Mouse (Mus musculus): ENCODE results near the gene Fas.
A peak's percentile ranks its signal among the peaks of the same experiment; 100 is the strongest.

The Fas gene

GRCm38 (mm10) chr19:34284826-34285225 lies 5.6 kb upstream of the Fas start:
- DNase-seq: no peak

DNA sequence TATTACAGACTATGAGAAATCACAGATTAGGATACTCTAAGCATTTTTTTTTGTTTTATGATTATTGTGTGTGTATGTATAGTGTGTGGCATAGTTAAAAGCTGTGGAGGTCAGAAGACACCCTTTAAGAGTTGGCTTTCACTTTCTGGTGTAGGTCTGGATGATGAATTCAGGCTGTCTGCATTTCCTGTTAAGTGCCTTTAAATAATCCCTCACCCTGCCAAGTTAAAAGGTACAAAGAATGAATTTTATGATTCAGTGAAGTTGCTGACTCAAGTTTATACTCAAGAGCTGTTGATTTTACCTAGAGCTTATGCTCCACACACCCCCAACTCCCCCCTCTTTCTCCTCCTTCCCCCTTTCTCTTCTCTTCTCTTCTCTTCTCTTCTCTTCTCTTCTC lies 3.2 kb upstream of the Fas start:
- no peak for DNase-seq

DNA sequence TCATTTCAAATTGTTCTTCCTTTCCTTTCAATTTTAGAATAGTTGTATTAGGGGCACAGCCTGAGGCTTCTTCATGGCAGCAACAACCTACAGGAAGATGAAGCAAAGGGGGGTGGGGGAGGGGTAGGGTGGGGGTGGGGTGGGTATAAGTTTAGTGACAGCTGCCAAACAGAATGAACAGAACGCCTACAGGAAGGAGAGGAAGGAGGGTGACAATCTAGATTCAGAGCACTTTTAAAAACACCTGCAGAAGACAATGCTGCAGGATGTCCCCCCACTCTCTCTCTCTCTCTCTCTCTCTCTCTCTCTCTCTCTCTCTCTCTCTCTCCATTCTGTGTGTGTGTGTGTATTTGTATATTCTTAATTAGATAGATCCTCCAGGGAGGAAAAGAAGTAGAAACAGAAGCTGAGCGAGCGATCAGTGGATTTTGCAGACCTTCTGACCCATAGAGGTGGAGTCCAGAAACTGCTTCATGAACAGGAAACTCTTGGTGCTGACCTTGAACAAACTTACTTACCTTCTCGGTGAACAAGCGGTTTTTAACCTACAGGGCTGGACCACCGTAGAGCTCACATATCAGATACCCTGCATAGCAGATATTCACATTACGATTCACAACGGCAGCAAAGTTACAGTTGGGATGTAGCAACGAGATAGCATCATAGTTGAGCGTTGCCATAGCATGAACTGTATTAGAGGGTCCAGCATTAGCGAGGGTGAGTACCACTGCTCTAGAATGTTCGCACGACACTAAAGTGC lies 2.6 kb upstream of the Fas start:
- DNase-seq: no peak

DNA sequence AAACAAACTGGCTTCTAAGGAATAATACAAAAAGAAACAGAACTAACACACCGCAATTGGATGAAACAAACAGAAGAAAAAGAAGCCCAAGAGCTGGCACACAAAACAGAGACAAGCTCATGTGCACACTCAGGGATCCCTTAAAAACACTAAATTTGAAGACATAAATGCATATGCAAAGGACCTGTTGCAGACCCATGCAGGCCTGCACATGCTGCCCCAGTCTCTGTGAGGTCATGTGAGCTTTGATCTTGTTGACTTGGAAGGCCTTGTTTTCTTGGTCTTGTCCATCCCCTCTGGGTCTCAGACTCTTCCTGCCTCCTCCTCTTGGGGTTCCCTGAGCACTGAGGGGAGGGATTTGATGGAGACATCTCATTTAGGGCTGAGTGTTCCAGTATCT lies 1.8 kb upstream of the Fas start:
- no peak for DNase-seq

DNA sequence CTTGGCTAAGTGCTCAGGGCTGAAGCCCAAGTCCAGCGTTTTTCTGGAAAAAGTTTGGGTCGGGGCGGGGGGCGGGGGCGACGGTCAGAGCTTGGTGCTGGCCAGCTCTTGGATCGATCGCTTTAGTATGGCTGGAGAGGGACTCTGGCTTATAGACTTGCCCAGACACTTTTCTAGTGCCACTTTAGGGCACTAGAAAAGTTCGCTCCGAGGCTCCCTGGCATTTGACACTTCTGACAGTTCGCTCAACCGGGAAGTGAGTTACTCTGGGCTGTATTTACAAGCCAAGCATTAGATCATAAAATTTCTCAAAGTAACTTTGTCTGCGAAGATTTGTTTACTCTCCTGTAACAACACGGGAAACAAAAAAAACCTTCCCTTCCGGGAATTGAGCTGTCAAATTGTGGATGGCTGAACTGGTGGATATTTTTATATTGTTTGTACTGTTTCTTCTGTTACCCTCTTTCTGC lies 441 bp downstream of the Fas start:
- peak; percentile 50 for DNase-seq

DNA sequence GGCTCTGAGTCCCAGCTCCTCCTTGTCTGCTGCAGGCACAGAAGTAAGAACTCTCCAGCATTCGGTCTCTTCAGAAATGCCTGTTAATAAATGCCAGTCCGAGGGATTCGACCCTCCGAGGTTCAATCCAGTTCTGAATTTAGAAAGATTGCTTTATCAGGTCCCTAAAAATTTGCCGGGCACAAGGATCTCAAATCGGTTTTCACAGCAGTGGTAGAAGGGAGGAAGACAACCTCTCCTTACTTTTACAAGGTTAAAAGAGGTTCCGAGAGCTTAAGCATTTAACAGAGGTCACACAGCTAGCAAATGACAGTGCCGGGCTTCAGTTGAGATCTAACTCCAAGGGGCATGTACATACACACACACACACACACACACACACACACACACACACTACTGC lies 913 bp downstream of the Fas start:
- no peak for DNase-seq

- DNase-seq: no peak
These were observed 1.5 kb downstream of the Fas start for GRCm38 (mm10) chr19:34291956-34292355.

- no peak for DNase-seq
These were observed 2.2 kb downstream of the Fas start for GRCm38 (mm10) chr19:34292701-34293100.

GRCm38 (mm10) chr19:34293376-34293947 lies 3.0 kb downstream of the Fas start:
- no peak for DNase-seq

GRCm38 (mm10) chr19:34295442-34295841 lies 5.0 kb downstream of the Fas start:
- no peak for DNase-seq

DNA sequence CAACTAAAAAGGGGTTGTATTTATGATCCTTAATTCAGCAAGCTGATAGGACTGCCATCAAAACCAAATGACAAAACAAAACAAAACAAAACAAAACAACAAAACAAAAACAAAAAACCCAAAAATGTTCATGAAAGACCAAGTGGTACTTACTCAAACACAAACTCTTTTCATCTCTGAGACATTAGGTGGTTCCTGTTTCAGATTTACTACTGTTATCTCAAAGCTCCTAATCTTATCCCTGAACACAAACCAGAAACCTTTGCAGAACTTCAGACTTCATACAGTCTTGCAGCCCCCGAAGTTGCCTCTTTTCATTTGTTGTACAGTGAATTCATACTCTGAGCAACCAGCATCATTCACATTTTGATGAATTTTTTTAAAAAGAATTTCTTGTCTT lies 8.1 kb downstream of the Fas start:
- no peak for DNase-seq

- DNase-seq: no peak
These were observed 8.8 kb downstream of the Fas start for GRCm38 (mm10) chr19:34299229-34299628.

GRCm38 (mm10) chr19:34300430-34300829 lies 10.0 kb downstream of the Fas start:
- no peak for DNase-seq

- DNase-seq: no peak
These were observed 14.5 kb downstream of the Fas start for GRCm38 (mm10) chr19:34304917-34305316.

- no peak for DNase-seq
These were observed 16.3 kb downstream of the Fas start for GRCm38 (mm10) chr19:34306794-34307193.

- no peak for DNase-seq
These were observed 21.8 kb downstream of the Fas start for GRCm38 (mm10) chr19:34312151-34312728.

DNA sequence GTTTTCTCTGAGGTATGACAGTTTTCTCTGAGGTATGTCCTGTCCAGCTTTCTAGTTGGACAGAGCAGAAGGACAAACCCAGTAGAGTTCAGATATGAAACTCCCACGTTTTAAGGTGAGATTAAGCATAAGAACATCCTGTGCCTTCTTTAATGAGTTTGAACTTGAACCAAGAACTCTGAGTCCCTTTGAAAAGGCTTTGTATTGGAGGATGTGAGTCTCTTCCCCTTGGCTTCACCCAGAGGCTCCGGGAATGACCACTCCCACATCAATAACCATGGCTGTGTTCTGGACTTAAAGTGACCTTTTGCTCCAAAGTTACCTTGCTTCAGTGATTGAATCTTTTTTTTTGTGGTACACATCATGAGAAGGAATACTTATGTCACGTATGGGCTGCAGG lies 37.6 kb downstream of the Fas start:
- no peak for DNase-seq

- DNase-seq: peak; percentile 82
These were observed 43.8 kb downstream of the Fas start for GRCm38 (mm10) chr19:34334300-34334699.

DNA sequence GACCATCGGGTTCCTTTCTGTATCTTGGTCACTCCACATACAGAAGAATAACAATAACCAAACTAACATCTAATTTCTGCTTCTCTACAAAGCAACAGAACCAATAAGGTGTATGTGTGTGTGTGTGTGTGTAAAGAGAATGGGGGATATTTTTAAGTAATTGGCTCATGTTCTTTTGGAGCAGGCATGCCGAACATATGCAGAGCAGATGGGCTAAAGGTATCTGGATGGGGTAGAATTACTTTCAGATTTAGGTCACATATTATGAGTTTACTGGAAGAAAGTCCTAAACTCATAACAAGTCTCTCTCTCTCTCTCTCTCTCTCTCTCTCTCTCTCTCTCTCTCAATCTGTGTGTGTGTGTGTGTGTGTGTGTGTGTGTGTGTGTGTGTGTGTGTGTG lies 54.2 kb downstream of the Fas start:
- DNase-seq: no peak

- peak; percentile 32 for DNase-seq
These were observed 55.3 kb downstream of the Fas start for GRCm38 (mm10) chr19:34345616-34346267.

DNA sequence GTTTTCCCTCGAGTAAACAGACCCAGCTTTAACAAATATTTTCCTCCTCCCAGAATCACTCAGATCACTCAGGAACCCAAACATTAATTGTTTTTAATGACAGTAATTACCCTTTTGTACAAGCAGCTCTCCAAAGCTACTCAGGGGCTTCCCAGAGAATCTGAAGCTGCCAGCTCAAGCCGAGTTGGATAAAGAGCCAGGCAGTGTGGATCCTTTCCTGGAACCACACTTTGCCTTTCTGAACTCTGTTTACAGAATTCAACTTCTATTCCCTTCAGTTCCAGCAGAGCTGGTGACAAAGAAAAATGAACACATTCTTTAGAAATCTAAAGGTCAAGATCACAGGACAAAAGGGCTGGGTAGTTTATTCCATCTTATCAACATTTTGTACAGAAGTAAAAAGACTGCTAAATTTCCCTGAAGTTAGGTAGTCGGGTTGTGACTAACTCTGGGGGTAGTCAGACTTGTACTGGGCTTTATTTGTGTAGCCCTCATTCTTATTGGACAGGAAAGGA lies 62.9 kb downstream of the Fas start:
- peak; percentile 31 for DNase-seq

- no peak for DNase-seq
These were observed 72.2 kb downstream of the Fas start for GRCm38 (mm10) chr19:34362639-34363038.

- DNase-seq: no peak
These were observed 79.1 kb downstream of the Fas start for GRCm38 (mm10) chr19:34369551-34369950.

GRCm38 (mm10) chr19:34370397-34370796 lies 79.9 kb downstream of the Fas start:
- DNase-seq: no peak

Measured in lung, postnatal 14 days (tissue).